Mouse (Mus musculus) intestine, embryonic 14.5 days (tissue): ENCODE measurements at regions not wholly inside any gene's neighbourhood (a gene's known extent, or its start where the extent isn't known, plus 50 kb on each side); places are given as distances from the start of the nearest gene placed in this dataset.

Source experiments
- ATAC-seq: fragments of 200-750 bp; cut with Nextera tagmentation; replicated peaks from 2 replicates; pipeline ENCODE4 v1.8.0; 2017; ENCODE audit warnings: low read depth, moderate number of reproducible peaks, moderate TSS enrichment, moderate library complexity; ENCODE audit not compliant: low FRiP score, low TSS enrichment
- DNase-seq: peaks from one replicate; pipeline ENCODE4 v3.0.0-alpha.2; 2018; ENCODE audit warnings: low spot score
- H3K27ac ChIP-seq: fragments of 300-500 bp; sonication (generic); 2 replicates; pipeline ENCODE4 v1.5.1; 2014; ENCODE audit warnings: low read depth, mild to moderate bottlenecking, control low read depth
- H3K27me3 ChIP-seq: fragments of 300-500 bp; sonication (generic); replicated peaks from 2 replicates; pipeline ENCODE4 v1.6.1; 2014; ENCODE audit warnings: low read length, control low read depth; ENCODE audit not compliant: control insufficient read depth, insufficient read depth
- H3K36me3 ChIP-seq: fragments of 300-500 bp; sonication (generic); 2 replicates; pipeline ENCODE4 v1.6.1; 2014; ENCODE audit warnings: low read length, control low read depth; ENCODE audit not compliant: control insufficient read depth, insufficient read depth
- H3K4me1 ChIP-seq: fragments of 300-500 bp; sonication (generic); replicated peaks from 2 replicates; pipeline ENCODE4 v1.6.1; 2014; ENCODE audit warnings: low read length, control low read depth, mixed read lengths; ENCODE audit not compliant: control insufficient read depth, insufficient read depth
- H3K4me2 ChIP-seq: fragments of 300-500 bp; sonication (generic); 2 replicates; pipeline ENCODE4 v1.6.1; 2014; ENCODE audit warnings: low read length
- H3K4me3 ChIP-seq: fragments of 300-500 bp; sonication (generic); 2 replicates; pipeline ENCODE4 v1.5.1; 2014; ENCODE audit warnings: low read depth, low read length, control low read depth, mixed read lengths
- H3K9ac ChIP-seq: fragments of 300-500 bp; sonication (generic); 2 replicates; pipeline ENCODE4 v1.6.1; 2014; ENCODE audit warnings: mild to moderate bottlenecking, low read length
- H3K9me3 ChIP-seq: fragments of 300-500 bp; sonication (generic); 2 replicates; pipeline ENCODE4 v1.6.1; 2016; ENCODE audit warnings: low read length, control low read depth; ENCODE audit not compliant: control insufficient read depth
- WGBS: fragments of 180-500 bp; shearing (Covaris S2); extraction: QIAGEN DNeasy Blood & Tissue Kit; methylation state at CpG from one replicate; pipeline ENCODE4 v1.1.7; 2014; 5-methylcytosine and 5-hydroxymethylcytosine counted together

GRCm38 (mm10) chr15:64562431-64563111, 254.9 kb upstream of the Gm21798 start:
- H3K36me3 ChIP-seq: no peaks in the 10 kb centered on the region
- H3K4me3 ChIP-seq: no peak overlapping the region
- H3K27me3 ChIP-seq: no peaks in the 10 kb centered on the region
- H3K4me2 ChIP-seq: no peak overlapping the region
- H3K9me3 ChIP-seq: no peaks in the 10 kb centered on the region
- H3K4me1 ChIP-seq: no peaks in the 10 kb centered on the region
- whole genome bisulfite sequencing: 78% methylated on average over 3 of the region's 3 CpGs
- ATAC-seq (no peak), DNase-seq (no peak)
- H3K9ac ChIP-seq: no peak overlapping the region
- H3K27ac ChIP-seq: no peak overlapping the region

- no peak for DNase-seq
- Histone ChIP-seq H3K27ac (no peak overlapping the region), H3K9ac (no peak overlapping the region), H3K36me3 (no peaks in the 10 kb centered on the region), H3K27me3 (no peaks in the 10 kb centered on the region), H3K4me1 (no peaks in the 10 kb centered on the region), H3K4me3 (no peak overlapping the region), H3K9me3 (no peaks in the 10 kb centered on the region), H3K4me2 (no peak overlapping the region)
- whole genome bisulfite sequencing: 66% methylated on average over 3 of the region's 3 CpGs
- no peak for ATAC-seq
Observed at GRCm38 (mm10) chr15:64564703-64565102, 252.8 kb upstream of the Gm21798 start.

DNA sequence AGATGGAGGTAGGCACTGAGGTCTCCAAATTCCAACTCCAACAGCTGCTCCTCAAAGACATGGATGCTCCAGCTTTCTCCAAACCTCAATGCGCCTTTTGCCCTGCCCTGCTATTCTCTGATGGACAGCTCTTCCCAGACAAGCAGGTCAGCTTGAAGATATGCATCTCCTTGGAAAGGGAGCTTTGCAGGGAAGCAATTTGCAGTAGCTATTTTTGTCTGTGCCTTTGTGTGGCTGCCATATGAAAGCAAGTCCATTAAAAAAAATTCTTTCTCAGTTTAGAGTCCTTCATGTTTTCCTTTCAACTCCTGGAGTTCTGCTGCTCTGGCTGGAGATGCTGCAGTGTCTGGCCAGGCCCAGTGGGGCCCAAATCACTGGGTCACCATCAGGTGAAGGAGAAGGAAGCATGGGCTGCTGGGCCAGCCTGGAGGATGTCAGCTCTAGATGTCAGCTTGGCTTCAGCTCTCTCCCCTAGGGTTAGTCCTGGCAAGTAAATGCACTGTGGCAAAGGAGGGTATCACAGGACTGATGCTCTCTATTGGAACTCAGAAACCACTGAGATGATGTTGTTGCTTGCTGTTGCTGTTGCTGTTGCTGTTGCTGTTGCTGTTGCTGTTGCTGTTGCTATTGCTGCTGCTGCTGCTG, 240.5 kb upstream of the Gm21798 start:
- WGBS: 100% methylated on average over 1 of the region's 1 CpGs
- DNase-seq: no peak
- ATAC-seq: no peak

DNA sequence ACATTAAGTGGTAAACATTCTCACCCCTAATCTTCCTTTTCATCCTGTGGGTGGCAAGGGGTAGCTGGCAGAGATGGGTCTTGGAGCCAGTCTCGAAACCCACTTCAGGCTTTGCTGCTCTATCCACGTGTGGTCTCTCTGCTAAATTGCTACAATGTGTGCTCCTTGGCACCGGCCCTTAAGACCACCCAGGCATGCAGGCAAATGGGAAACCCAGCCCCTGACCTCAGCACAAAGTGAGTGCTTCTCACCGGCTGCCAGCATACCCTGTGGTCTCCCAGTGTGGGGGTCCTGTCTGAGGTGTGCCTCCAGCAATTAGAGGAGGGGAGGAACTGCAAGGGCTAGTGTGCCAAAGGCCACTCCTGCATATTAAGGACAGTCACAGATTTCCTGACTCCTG, 238.5 kb upstream of the Gm21798 start:
- 38% methylated on average over 4 of the region's 4 CpGs for WGBS
- Histone ChIP-seq H3K4me2 (no peak overlapping the region), H3K9ac (no peak overlapping the region), H3K4me1 (no peaks in the 10 kb centered on the region), H3K36me3 (no peaks in the 10 kb centered on the region), H3K27me3 (no peaks in the 10 kb centered on the region), H3K4me3 (no peak overlapping the region), H3K27ac (no peak overlapping the region), H3K9me3 (no peaks in the 10 kb centered on the region)
- no peak for DNase-seq
- ATAC-seq: no peak

More for the DNA sequence above, 240.5 kb upstream of the Gm21798 start:
- H3K27me3 ChIP-seq: no peaks in the 10 kb centered on the region
- H3K27ac ChIP-seq: no peak overlapping the region
- no peaks in the 10 kb centered on the region for H3K36me3 ChIP-seq
- H3K4me1 ChIP-seq: no peaks in the 10 kb centered on the region
- H3K9ac ChIP-seq: no peak overlapping the region
- H3K4me2 ChIP-seq: no peak overlapping the region
- H3K9me3 ChIP-seq: no peaks in the 10 kb centered on the region
- no peak overlapping the region for H3K4me3 ChIP-seq

DNA sequence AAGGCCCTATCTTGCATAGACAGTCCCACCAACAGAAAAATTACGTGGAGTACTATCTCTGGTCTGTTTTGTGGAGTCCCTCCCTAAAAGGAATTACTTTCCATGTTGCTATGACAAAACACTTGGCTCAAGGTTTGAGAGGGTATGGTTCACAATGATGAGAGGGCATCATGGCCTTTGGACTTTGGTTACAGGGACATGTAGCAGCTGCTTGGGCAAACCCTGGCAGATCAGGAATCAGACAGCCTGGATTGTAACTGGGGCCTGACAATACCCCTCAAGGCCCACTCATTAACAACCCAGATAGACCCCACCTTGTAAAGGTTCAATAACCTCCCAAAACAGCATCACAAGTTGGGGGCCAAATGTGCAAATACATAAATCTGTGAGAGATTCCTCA, 237.0 kb upstream of the Gm21798 start:
- no peak overlapping the region for H3K27ac ChIP-seq
- 89% methylated on average over 1 of the region's 1 CpGs for whole genome bisulfite sequencing
- ATAC-seq (no peak), DNase-seq (no peak)
- no peaks in the 10 kb centered on the region for H3K36me3 ChIP-seq
- no peak overlapping the region for H3K4me2 ChIP-seq
- no peaks in the 10 kb centered on the region for H3K9me3 ChIP-seq
- H3K27me3 ChIP-seq: no peaks in the 10 kb centered on the region
- H3K4me1 ChIP-seq: no peaks in the 10 kb centered on the region
- H3K9ac ChIP-seq: no peak overlapping the region
- no peak overlapping the region for H3K4me3 ChIP-seq

DNA sequence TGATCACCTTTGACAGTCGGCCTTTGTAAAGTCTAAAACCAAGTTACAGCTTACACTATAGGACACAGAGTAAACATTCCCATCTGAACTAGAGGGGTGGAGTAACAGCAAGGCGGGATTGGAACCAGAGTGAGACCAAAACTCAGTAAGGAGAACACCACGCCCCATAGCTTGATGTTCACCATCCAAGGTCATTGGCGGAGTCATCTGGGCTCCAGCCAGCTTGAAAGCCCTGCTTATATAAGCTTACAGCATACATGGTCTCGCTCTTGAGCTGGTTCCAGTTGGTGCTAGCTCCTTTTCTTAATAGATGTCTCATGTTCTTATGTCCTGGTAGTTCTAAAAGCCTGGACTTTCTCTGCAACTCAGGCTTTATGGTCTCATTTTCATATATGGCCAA, 236.4 kb upstream of the Gm21798 start:
- H3K4me1 ChIP-seq: no peaks in the 10 kb centered on the region
- H3K27ac ChIP-seq: no peak overlapping the region
- H3K27me3 ChIP-seq: no peaks in the 10 kb centered on the region
- H3K4me2 ChIP-seq: no peak overlapping the region
- DNase-seq (no peak), ATAC-seq (no peak)
- H3K9me3 ChIP-seq: no peaks in the 10 kb centered on the region
- H3K4me3 ChIP-seq: no peak overlapping the region
- no peaks in the 10 kb centered on the region for H3K36me3 ChIP-seq
- H3K9ac ChIP-seq: no peak overlapping the region
- WGBS: 77% methylated on average over 5 of the region's 5 CpGs

- Histone ChIP-seq H3K9me3 (no peaks in the 10 kb centered on the region), H3K27ac (no peak overlapping the region)
- WGBS: 91% methylated on average over 6 of the region's 6 CpGs
Observed at GRCm38 (mm10) chr15:64584129-64584528, 233.4 kb upstream of the Gm21798 start.

DNA sequence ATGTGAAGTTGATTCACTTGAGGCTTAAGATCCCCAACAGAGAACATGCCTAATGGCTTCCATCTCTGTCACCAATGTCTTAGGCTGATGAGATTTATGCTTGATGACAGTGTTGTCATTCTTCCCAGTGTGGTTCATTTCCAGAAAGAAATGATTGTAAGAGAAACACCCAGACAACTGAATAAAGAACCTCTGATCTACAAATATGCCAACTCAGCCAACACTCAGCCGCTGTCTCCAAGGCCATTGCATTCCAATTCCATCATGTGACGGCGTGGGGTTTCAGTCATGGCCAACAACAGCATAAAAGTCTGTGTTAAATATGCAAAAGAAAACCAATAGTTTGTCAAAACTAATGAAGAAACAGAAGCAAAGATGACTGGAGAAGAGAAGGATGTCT, 230.7 kb upstream of the Gm21798 start:
- DNase-seq: no peak
- Histone ChIP-seq H3K27me3 (no peaks in the 10 kb centered on the region), H3K36me3 (no peaks in the 10 kb centered on the region), H3K27ac (no peak overlapping the region), H3K9me3 (no peaks in the 10 kb centered on the region), H3K4me1 (no peaks in the 10 kb centered on the region), H3K4me3 (no peak overlapping the region), H3K4me2 (no peak overlapping the region), H3K9ac (no peak overlapping the region)
- no peak for ATAC-seq
- 90% methylated on average over 3 of the region's 3 CpGs for WGBS

More at GRCm38 (mm10) chr15:64584129-64584528, 233.4 kb upstream of the Gm21798 start:
- no peak for ATAC-seq
- Histone ChIP-seq H3K27me3 (no peaks in the 10 kb centered on the region), H3K4me3 (no peak overlapping the region), H3K36me3 (no peaks in the 10 kb centered on the region), H3K9ac (no peak overlapping the region), H3K4me1 (no peaks in the 10 kb centered on the region), H3K4me2 (no peak overlapping the region)
- no peak for DNase-seq
